Mouse (Mus musculus) midbrain, embryonic 11.5 days (tissue): ENCODE data around the gene Zbtb37. TPM values are rescaled to one million over a fixed set of nuclear protein-coding genes. Genes with fewer than 3 reads are reported as not detected.

Experiments used
- ATAC-seq: fragments of 200-750 bp; cut with Nextera tagmentation; 2 replicates; pipeline ENCODE4 v1.8.0; 2017; ENCODE audit warnings: moderate TSS enrichment, moderate library complexity; ENCODE audit not compliant: low FRiP score
- DNase-seq: peaks from one replicate; pipeline ENCODE4 v3.0.0; 2015; ENCODE audit warnings: low spot score; ENCODE audit errors: missing footprints
- H3K27ac ChIP-seq: fragments of 300-500 bp; sonication (generic); 2 replicates; pipeline ENCODE4 v1.5.1; 2014; ENCODE audit warnings: low read depth, low read length
- H3K27me3 ChIP-seq: fragments of 300-500 bp; sonication (generic); 2 replicates; pipeline ENCODE4 v1.6.1; 2014; ENCODE audit warnings: mild to moderate bottlenecking, low read length, moderate library complexity, mixed read lengths; ENCODE audit not compliant: control insufficient read depth, insufficient read depth
- H3K36me3 ChIP-seq: fragments of 300-500 bp; sonication (generic); 2 replicates; pipeline ENCODE4 v1.6.1; 2014; ENCODE audit warnings: mild to moderate bottlenecking, low read length, moderate library complexity, mixed read lengths; ENCODE audit not compliant: control insufficient read depth, insufficient read depth
- H3K4me1 ChIP-seq: fragments of 300-500 bp; sonication (generic); 2 replicates; pipeline ENCODE4 v1.6.1; 2014; ENCODE audit warnings: low read length; ENCODE audit not compliant: control insufficient read depth, insufficient read depth
- H3K4me2 ChIP-seq: fragments of 300-500 bp; sonication (generic); 2 replicates; pipeline ENCODE4 v1.6.1; 2014; ENCODE audit warnings: mild to moderate bottlenecking, moderate library complexity
- H3K4me3 ChIP-seq: fragments of 300-500 bp; sonication (generic); 2 replicates; pipeline ENCODE4 v1.5.1; 2014; ENCODE audit warnings: low read depth, low read length
- H3K9ac ChIP-seq: fragments of 300-500 bp; sonication (generic); 2 replicates; pipeline ENCODE4 v1.6.1; 2014; ENCODE audit warnings: low read length
- H3K9me3 ChIP-seq: fragments of 300-500 bp; sonication (generic); 2 replicates; pipeline ENCODE4 v1.6.1; 2016; ENCODE audit warnings: low read length; ENCODE audit not compliant: control insufficient read depth
- WGBS: fragments of 180-500 bp; shearing (Covaris S2); extraction: QIAGEN DNeasy Blood & Tissue Kit; methylation state at CpG from one replicate; pipeline ENCODE4 v1.1.7; 2014; 5-methylcytosine and 5-hydroxymethylcytosine counted together
- polyA plus RNA-seq: library from polyadenylated mRNA; unstranded; fragments of >200 nt; fragmentation: Nextera tagmentation; extraction: Ambion mirVana; gene quantifications from 2 replicates; pipeline ENCODE4 v1.2.1, GENCODE M21; 2014

Gene Zbtb37
- polyA plus RNA-seq, 1 experiment from 2014 or later, result 15.0 TPM

- DNase-seq (peak; percentile 8), ATAC-seq (no peak)
- 93% methylated on average over 5 of the region's 5 CpGs for WGBS
- Histone ChIP-seq H3K36me3 (peaks cover 5% of the 10 kb centered on the region; the same call in 1 of the 2 replicates), H3K9ac (no peak overlapping the region), H3K4me1 (no peaks in the 10 kb centered on the region), H3K27ac (no peak overlapping the region), H3K4me3 (no peak overlapping the region), H3K4me2 (no peak overlapping the region), H3K9me3 (no peaks in the 10 kb centered on the region), H3K27me3 (no peaks in the 10 kb centered on the region)
Measured at GRCm38 (mm10) chr1:161025410-161026210, 9.0 kb downstream of the Zbtb37 start.

- H3K27me3 ChIP-seq, result no peaks in the 10 kb centered on the region
- DNase-seq (no peak), ATAC-seq (no peak)
- WGBS, result 96% methylated on average over 14 of the region's 14 CpGs
- no peak overlapping the region for H3K9ac ChIP-seq
- no peak overlapping the region for H3K27ac ChIP-seq
- no peak overlapping the region for H3K4me3 ChIP-seq
- no peak overlapping the region for H3K4me2 ChIP-seq
- H3K9me3 ChIP-seq, result no peaks in the 10 kb centered on the region
- H3K4me1 ChIP-seq, result no peaks in the 10 kb centered on the region
- peaks cover 9% of the 10 kb centered on the region; the same call in 1 of the 2 replicates for H3K36me3 ChIP-seq
Measured at GRCm38 (mm10) chr1:161020051-161020450, 14.6 kb downstream of the Zbtb37 start.

- DNase-seq (no peak), ATAC-seq (no peak)
- Histone ChIP-seq H3K4me1 (no peaks in the 10 kb centered on the region), H3K9me3 (no peaks in the 10 kb centered on the region), H3K36me3 (peaks cover 10% of the 10 kb centered on the region; the same call in 1 of the 2 replicates), H3K4me2 (no peak overlapping the region), H3K27me3 (no peaks in the 10 kb centered on the region), H3K27ac (no peak overlapping the region), H3K4me3 (no peak overlapping the region), H3K9ac (no peak overlapping the region)
- 79% methylated on average over 2 of the region's 2 CpGs for WGBS
Measured at GRCm38 (mm10) chr1:161016378-161016777, 18.3 kb downstream of the Zbtb37 start.

GRCm38 (mm10) chr1:161010436-161010835, 24.2 kb downstream of the Zbtb37 start:
- Histone ChIP-seq H3K4me2 (no peak overlapping the region), H3K27ac (no peak overlapping the region), H3K27me3 (no peaks in the 10 kb centered on the region), H3K9ac (no peak overlapping the region), H3K4me1 (no peaks in the 10 kb centered on the region), H3K9me3 (no peaks in the 10 kb centered on the region), H3K4me3 (no peak overlapping the region), H3K36me3 (peaks cover 2% of the 10 kb centered on the region; the same call in 1 of the 2 replicates)
- ATAC-seq, result no peak
- no peak for DNase-seq
- 95% methylated on average over 4 of the region's 4 CpGs for WGBS

GRCm38 (mm10) chr1:161008038-161008437, 26.6 kb downstream of the Zbtb37 start:
- 90% methylated on average over 2 of the region's 2 CpGs for WGBS
- no peak for DNase-seq
- Histone ChIP-seq H3K4me2 (no peak overlapping the region), H3K27ac (no peak overlapping the region), H3K36me3 (peaks cover 2% of the 10 kb centered on the region; the same call in 1 of the 2 replicates), H3K9me3 (no peaks in the 10 kb centered on the region), H3K4me1 (no peaks in the 10 kb centered on the region), H3K27me3 (no peaks in the 10 kb centered on the region), H3K4me3 (no peak overlapping the region), H3K9ac (no peak overlapping the region)
- ATAC-seq, result no peak

GRCm38 (mm10) chr1:161006471-161006870, 28.2 kb downstream of the Zbtb37 start:
- WGBS, result 83% methylated on average over 5 of the region's 5 CpGs
- no peaks in the 10 kb centered on the region for H3K27me3 ChIP-seq
- H3K4me3 ChIP-seq, result no peak overlapping the region
- H3K36me3 ChIP-seq, result no peaks in the 10 kb centered on the region; the same call in 1 of the 2 replicates
- no peaks in the 10 kb centered on the region for H3K9me3 ChIP-seq
- no peak overlapping the region for H3K9ac ChIP-seq
- no peaks in the 10 kb centered on the region for H3K4me1 ChIP-seq
- DNase-seq (no peak), ATAC-seq (no peak)
- H3K27ac ChIP-seq, result no peak overlapping the region
- no peak overlapping the region for H3K4me2 ChIP-seq

GRCm38 (mm10) chr1:161005526-161005925, 29.1 kb downstream of the Zbtb37 start:
- H3K27ac ChIP-seq, result no peak overlapping the region
- ATAC-seq (no peak), DNase-seq (no peak)
- H3K9ac ChIP-seq, result no peak overlapping the region
- WGBS, result 69% methylated on average over 3 of the region's 3 CpGs
- H3K4me1 ChIP-seq, result no peaks in the 10 kb centered on the region
- no peaks in the 10 kb centered on the region for H3K27me3 ChIP-seq
- no peaks in the 10 kb centered on the region; the same call in 1 of the 2 replicates for H3K36me3 ChIP-seq
- no peak overlapping the region for H3K4me2 ChIP-seq
- no peak overlapping the region for H3K4me3 ChIP-seq
- H3K9me3 ChIP-seq, result no peaks in the 10 kb centered on the region

- H3K4me1 ChIP-seq, result no peaks in the 10 kb centered on the region
Measured at GRCm38 (mm10) chr1:161004942-161005341, 29.7 kb downstream of the Zbtb37 start.

GRCm38 (mm10) chr1:160993851-160994250, 40.8 kb downstream of the Zbtb37 start:
- H3K4me2 ChIP-seq, result no peak overlapping the region
- DNase-seq (no peak), ATAC-seq (peak; percentile 9; the same call in 1 of the 2 replicates)
- no peak overlapping the region for H3K4me3 ChIP-seq
- no peaks in the 10 kb centered on the region for H3K4me1 ChIP-seq
- WGBS, result 85% methylated on average over 6 of the region's 6 CpGs
- no peak overlapping the region for H3K9ac ChIP-seq
- no peaks in the 10 kb centered on the region for H3K27me3 ChIP-seq
- no peaks in the 10 kb centered on the region; the same call in 1 of the 2 replicates for H3K36me3 ChIP-seq
- H3K27ac ChIP-seq, result no peak overlapping the region
- no peaks in the 10 kb centered on the region for H3K9me3 ChIP-seq

More at GRCm38 (mm10) chr1:161004942-161005341, 29.7 kb downstream of the Zbtb37 start:
- no peak overlapping the region for H3K9ac ChIP-seq
- no peak overlapping the region for H3K4me3 ChIP-seq
- no peaks in the 10 kb centered on the region; the same call in 1 of the 2 replicates for H3K36me3 ChIP-seq
- 67% methylated on average over 4 of the region's 4 CpGs for WGBS
- H3K4me2 ChIP-seq, result no peak overlapping the region
- H3K9me3 ChIP-seq, result no peaks in the 10 kb centered on the region
- ATAC-seq (no peak), DNase-seq (no peak)
- H3K27me3 ChIP-seq, result no peaks in the 10 kb centered on the region
- H3K27ac ChIP-seq, result no peak overlapping the region
